Mouse (Mus musculus) lung, adult 2 months (tissue): ENCODE measurements around the gene Slc17a7.

Experiments
- CTCF ChIP-seq: fragments of 200-500 bp; IDR thresholded peaks from 2 replicates; pipeline ENCODE4 v1.5.1; 2011; ENCODE audit warnings: mild to moderate bottlenecking, low read length, control low read depth; ENCODE audit not compliant: insufficient read depth
- POLR2A ChIP-seq: fragments of 200-500 bp; IDR thresholded peaks from 2 replicates; pipeline ENCODE4 v1.6.1; 2011; ENCODE audit warnings: low read depth, mild to moderate bottlenecking, control low read depth, low read length, borderline replicate concordance; ENCODE audit errors: extremely low read depth

- TF ChIP-seq POLR2A (no peak), CTCF (no peak)
Observed at GRCm38 (mm10) chr7:45144368-45145174, 19.2 kb upstream of the Slc17a7 start.
